Mouse (Mus musculus): ENCODE results near the gene Golga4.

GRCm38 (mm10) chr9:118607701-118608401 is 101.8 kb downstream of the Golga4 start:
- TF ChIP-seq CTCF (IDR thresholded peaks at IDR 0.05; ENCODE audit: low read depth) (no peak), EP300 (IDR thresholded peaks at IDR 0.05; ENCODE audit: low read depth) (no peak)

All from heart, postnatal 0 days (tissue).